Mouse (Mus musculus) c-Kit-positive CD71-positive TER-119-negative erythroid progenitor cells, embryonic 14.5 days (primary cell): ENCODE data around the gene Clns1a.

Source experiments
- DNase-seq: peaks from one replicate; pipeline ENCODE4 v3.0.0-alpha.2; 2013; ENCODE audit warnings: low read depth

Gene Clns1a

DNA sequence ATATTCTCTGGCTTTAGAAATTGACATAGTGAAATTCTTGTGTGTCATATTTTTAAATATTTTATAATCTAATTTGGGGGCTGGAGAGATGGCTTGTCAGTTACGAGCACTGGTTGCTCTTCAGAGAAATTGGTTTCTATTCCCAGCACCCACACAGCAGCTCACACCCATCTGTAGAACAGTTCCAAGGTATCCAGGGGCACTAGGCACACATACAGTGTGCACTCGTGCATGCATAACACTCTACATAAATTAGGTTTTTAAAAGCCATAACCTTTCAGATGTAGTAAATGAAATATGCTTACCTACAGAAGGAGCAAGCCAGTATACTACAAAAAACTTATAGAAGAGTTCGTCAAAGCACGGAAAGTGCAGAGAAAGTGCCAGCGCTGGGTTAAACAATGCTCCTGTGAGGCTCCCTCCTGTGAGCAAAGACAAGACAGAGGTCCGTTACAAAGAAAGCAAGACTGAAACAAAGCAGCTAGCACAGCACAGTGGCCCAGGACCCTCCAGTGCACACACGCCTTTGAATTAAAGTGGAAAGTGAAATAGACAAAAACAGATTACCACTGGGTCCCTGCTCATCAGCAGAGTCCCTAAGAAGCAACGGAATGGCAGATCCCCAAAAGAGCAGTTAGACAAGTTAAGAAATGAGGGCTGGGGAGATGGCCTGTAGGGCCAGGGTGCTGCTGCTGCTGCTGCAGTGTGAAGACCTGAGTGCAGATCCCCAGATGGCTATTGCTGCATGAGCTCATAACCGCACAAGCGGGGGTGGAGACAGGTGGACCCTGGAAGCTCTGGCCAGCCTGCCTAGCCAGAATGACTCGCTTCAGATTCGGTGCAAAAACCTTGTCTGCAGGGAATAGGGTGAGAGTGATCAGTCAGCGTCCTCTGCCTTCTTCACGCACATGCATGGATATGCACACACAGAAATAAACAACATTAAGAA lies 32.5 kb downstream of the Clns1a start:
- no peak for DNase-seq

GRCm38 (mm10) chr7:97730427-97730826 lies 34.0 kb downstream of the Clns1a start:
- DNase-seq: no peak

- DNase-seq: no peak
These were observed 37.2 kb downstream of the Clns1a start for GRCm38 (mm10) chr7:97733606-97734005.

DNA sequence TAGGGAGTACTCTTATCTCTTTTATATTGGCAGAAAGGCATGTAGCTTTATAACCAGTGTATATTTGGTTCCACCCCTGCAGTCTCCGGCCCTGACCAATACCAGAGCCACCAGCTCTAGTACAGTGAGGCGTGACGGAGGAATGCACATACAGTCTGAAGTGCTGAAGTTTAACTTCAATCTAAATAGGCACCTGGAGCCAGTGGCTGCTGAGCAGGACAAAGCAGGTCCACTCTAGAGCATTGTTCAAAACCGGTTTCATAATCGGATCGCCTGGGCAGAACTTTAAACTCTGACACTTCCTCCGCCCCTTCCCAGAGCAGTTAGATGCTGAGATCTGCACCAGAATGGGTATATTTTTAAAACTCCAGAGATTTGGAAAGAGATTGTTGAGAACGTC lies 38.6 kb downstream of the Clns1a start:
- DNase-seq: no peak

DNA sequence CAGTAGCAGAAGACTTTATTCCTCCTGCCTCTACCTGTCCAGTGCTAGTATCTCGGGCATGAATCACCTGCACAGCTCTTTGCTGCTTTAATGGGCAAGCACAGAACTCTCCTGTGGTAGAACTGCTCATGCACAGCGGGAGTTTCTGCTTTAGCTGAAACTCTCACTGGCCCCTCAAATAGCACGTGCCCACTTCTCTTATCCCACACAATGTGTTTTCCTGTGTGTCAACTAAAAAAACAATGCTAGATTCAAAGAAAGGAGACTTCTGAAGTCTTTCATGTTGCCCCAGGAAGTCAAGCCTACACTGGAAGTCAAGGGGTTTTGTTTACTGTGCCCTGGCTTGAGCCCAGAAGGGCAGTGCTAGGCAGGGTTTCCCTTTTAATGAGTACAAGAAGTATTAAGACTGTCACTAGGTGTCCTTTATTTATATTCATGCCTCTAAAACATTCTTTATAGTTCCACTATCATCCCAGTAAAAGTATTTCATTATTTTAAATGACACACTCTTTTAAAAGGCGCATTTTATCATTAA lies 39.5 kb downstream of the Clns1a start:
- DNase-seq: no peak

DNA sequence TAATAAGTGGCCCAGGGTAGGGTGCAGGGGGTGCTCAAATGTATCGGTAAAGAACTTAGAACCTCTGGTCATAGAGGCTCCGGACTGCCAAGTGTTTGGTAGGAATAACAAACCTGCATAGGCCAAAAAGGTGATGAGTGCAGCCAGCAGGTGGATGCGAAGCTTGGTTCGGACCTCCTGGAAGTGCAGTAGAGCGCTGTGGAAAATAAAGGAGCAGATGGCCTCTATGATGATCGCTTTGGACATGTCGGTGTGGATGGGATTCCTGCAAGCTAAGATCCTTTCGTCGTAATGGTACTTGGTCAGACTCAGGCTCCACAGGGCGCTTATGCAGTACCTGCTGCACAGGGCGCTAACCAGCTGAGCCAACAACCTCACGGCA lies 40.8 kb downstream of the Clns1a start:
- no peak for DNase-seq

DNA sequence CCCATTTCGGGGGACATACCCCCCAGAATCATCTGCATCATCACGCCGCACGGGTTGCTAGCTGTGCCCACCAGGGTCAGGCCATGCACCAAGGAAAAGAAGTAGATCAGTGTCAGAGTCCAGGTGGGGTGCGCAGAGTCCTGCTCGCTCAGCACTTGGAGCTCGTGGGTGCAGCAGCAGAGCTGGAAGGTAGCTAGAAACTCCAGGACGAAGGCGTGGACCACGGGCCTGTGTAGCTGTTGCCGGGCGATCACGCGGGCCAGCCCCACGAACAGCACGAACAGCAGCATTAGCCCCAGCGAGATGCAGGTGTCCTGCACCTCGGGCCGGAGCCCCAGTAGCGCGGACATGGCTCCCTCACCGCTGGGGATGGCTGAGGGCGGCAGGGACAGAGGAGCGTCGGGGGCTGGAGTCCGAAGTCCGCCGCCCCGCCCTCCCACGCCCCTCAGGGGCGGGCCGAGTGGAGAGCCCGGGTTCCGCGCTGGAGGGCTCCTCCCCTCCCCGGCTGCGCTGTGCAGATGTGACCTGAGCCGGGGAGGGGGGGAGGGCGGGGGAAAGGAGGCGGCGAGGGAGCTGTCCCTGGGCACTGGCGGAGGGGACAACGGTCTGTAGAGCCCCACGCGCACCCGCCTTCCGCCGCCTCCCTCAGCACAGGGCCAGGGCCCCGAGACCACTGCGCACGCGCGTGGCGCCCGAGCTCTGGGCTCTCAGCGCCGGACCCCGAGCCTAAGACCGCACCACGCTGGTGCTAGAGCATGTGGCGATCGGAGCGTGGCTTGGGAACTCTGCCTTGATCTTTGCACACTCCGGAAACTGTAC lies 41.4 kb downstream of the Clns1a start, which contains the start of gene Aqp11:
Gene Aqp11, minus strand, starts transcription at position 652 of the 819 bp plus-strand sequence.
- DNase-seq: peak; percentile 85

DNA sequence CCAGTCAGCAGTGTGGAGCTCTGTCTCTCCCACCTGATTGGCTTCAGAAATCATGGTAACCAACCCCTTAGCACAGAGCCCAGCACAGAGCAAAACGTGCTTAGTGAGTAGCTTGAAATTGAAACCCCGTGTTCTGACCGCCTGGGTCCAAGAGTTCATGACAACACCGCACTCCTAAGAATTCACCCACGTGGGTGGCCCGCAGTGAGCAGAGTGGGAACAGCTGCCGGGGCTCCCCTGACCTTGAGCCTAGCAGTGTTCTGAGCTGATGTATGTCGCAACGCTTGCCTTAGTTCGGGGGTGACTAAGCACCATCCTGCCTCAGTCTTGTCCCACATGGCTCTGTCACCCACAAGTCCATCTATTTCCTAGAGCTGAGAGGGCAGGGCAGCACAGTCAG lies 44.5 kb downstream of the Clns1a start:
- no peak for DNase-seq

- DNase-seq: no peak
These were observed 45.4 kb downstream of the Clns1a start for GRCm38 (mm10) chr7:97741756-97742291.

DNA sequence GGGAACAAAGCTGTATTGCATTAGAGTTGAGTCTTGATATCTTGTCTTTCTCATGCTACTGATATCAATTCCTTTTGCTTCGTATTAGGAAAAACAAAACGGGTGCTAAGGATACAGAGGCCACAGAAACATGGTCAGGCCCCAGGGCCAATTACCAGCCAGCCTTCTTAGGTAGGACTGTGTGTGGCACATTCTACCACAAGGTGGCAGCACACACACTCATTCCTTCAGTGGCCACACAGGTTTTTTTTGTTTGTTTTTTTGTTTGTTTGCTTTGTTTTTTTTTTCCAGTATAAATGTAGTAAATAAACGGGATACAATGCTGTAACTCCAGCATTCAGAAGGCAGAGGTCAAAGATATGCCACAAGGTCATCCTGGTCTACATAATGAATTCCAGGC lies 48.9 kb downstream of the Clns1a start:
- DNase-seq: no peak

DNA sequence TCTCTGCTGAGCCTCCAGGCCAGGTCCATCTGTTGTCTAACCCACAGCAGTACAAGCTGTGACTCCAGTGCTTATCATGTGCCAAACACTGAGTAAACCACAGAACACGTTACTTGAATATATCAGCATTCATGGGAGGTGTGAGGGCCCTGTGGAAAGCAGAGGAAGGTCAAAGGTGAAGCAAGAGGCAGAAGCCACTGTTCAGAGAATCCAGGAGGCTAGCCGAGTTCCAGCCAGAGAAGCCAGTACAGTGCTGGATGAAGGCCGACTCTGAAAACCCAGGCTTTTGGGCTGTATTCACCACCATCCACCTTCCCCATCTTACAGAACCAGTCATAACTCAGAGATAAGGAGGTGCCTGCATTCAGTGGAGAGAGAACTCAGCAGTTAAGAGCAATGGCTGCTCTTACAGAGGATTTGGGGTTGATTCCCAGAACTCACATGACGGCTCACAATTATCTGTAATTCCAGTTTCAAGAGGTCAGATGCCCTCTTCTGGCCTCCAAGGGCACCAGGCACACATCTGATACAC lies 50.8 kb downstream of the Clns1a start:
- DNase-seq: peak; percentile 81

GRCm38 (mm10) chr7:97747787-97748497 lies 51.5 kb downstream of the Clns1a start:
- DNase-seq: no peak

DNA sequence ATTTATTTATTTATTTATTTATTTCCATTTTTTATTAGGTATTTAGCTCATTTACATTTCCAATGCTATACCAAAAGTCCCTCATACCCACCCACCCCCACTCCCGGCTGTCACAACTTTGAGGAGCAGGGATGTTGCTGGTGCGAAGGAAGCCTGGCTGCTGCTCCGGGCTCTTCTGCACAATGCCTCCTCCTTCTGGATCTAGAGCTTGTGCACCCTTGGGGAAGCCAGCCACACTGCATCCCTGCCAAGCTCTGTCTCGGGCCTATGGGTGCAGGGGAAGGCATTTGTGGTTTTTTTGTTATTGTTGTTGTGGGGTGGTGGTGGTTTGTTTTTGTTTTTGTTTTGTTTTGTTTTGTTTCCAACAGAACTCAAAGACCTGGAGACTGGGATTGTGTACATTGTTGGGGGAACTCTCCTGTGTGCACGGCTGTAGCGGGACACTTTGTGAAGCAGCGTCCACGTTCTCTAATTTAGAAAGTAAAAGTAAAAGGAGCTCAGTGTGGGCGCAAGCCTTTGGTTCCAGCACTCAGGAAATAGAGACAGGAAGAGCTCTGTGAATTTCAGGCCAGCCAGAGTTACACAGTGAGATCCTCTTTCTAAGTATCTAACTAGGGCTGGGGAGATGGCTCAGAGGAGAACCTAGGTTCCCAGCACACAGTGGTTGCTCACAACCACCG lies 52.2 kb downstream of the Clns1a start:
- DNase-seq: no peak

GRCm38 (mm10) chr7:97749207-97750190 lies 53.1 kb downstream of the Clns1a start:
- no peak for DNase-seq

DNA sequence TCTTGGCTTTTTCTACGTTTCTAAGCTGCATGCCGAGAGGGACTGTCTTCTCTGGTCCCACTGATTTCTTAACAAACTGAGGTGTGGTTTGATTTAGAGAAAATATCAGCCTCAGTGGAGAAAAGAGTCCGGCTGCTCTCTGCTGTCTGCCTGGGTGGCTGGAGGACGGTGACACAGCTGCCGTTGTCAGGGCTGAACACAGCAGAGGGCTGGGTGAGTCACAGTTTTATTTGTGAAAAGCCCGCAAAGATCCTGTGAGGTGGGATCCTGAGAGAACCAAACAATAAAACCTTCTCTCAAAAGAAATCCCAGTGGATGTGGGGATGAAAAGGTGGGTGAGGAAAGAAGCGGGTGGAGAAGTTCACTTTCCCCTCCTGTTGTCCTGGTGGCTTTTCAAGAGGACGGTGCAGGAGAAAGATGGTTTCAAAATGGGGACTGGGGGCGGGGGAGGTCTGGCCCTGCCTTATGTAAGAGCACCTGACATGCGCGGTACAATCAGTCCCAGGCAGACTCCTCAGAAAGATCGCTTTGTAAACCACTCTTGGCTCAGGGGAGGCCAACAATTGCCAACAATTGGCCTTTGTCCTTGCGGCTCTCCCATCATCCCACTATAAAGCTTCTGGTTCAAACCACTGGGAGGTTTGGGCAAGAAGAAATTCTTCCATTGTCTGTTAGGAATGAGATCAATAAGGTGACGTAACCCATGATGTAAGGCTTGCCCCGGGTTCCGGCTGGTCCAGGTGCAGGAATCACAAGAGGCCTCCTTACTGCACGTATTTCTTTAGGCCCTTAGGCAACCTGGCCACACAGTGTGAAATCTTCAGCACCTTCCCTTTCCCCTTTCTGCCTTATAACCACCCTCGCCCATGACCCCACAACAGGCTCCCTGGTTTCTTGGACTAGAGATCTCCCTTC lies 60.8 kb downstream of the Clns1a start:
- no peak for DNase-seq

GRCm38 (mm10) chr7:97764591-97764990 lies 68.2 kb downstream of the Clns1a start:
- DNase-seq: no peak

- DNase-seq: no peak
These were observed 68.9 kb downstream of the Clns1a start for GRCm38 (mm10) chr7:97765181-97765962.

DNA sequence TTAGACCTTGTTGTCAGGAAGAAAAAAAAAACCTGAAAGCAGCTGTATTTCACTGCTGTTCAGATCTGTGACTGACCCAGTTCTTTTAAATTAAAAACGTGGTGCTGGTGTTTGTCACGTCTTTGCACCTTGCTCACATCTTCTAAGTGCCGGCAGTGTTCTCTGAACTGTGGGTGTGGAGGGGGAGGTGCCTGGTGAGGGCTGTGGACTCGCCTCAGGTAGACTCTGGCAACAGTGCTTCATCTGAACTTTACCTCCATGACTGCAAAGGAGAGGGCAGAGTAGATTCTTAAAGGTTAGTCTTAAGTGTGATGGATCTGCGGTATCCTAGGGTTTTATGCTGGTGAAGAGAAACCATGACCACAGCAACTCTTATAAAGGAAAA lies 69.5 kb downstream of the Clns1a start:
- no peak for DNase-seq
